Mouse (Mus musculus) midbrain, embryonic 15.5 days (tissue): ENCODE results near the gene Krt81. TPM values are rescaled to one million over a fixed set of nuclear protein-coding genes. Genes with fewer than 3 reads are reported as not detected.

Experiments used
- ATAC-seq: fragments of 200-750 bp; cut with Nextera tagmentation; replicated peaks from 2 replicates; pipeline ENCODE4 v1.8.0; 2017; ENCODE audit warnings: moderate TSS enrichment
- H3K27ac ChIP-seq: fragments of 300-500 bp; sonication (generic); 2 replicates; pipeline ENCODE4 v1.5.1; 2015; ENCODE audit warnings: mild to moderate bottlenecking, inconsistent platforms
- H3K27me3 ChIP-seq: fragments of 300-500 bp; sonication (generic); replicated peaks from 2 replicates; pipeline ENCODE4 v1.6.1; 2015; ENCODE audit warnings: inconsistent platforms
- H3K36me3 ChIP-seq: fragments of 300-500 bp; sonication (generic); replicated peaks from 2 replicates; pipeline ENCODE4 v1.6.1; 2015; ENCODE audit warnings: inconsistent platforms
- H3K4me1 ChIP-seq: fragments of 300-500 bp; sonication (generic); 2 replicates; pipeline ENCODE4 v1.6.1; 2015; ENCODE audit warnings: inconsistent platforms
- H3K4me2 ChIP-seq: fragments of 300-500 bp; sonication (generic); 2 replicates; pipeline ENCODE4 v1.6.1; 2015; ENCODE audit warnings: inconsistent platforms, mild to moderate bottlenecking, moderate library complexity
- H3K4me3 ChIP-seq: fragments of 300-500 bp; sonication (generic); 2 replicates; pipeline ENCODE4 v1.5.1; 2015; ENCODE audit warnings: mild to moderate bottlenecking, inconsistent platforms
- H3K9ac ChIP-seq: fragments of 300-500 bp; sonication (generic); 2 replicates; pipeline ENCODE4 v1.6.1; 2015; ENCODE audit warnings: mild to moderate bottlenecking, inconsistent platforms
- H3K9me3 ChIP-seq: fragments of 300-500 bp; sonication (generic); 2 replicates; pipeline ENCODE4 v1.6.1; 2016; ENCODE audit warnings: inconsistent platforms
- WGBS: fragments of 180-500 bp; shearing (Covaris S2); methylation state at CpG from one replicate; pipeline ENCODE4 v1.1.7; 2015; ENCODE audit warnings: mixed read lengths; 5-methylcytosine and 5-hydroxymethylcytosine counted together
- polyA plus RNA-seq: library from polyadenylated mRNA; unstranded; fragments of >200 nt; fragmentation: Nextera tagmentation; extraction: Ambion mirVana; gene quantifications from 2 replicates; pipeline ENCODE4 v1.2.1, GENCODE M21; 2015

Gene Krt81
- 0.12 TPM in 1 of 2 replicates, not detected in the other for polyA plus RNA-seq

DNA sequence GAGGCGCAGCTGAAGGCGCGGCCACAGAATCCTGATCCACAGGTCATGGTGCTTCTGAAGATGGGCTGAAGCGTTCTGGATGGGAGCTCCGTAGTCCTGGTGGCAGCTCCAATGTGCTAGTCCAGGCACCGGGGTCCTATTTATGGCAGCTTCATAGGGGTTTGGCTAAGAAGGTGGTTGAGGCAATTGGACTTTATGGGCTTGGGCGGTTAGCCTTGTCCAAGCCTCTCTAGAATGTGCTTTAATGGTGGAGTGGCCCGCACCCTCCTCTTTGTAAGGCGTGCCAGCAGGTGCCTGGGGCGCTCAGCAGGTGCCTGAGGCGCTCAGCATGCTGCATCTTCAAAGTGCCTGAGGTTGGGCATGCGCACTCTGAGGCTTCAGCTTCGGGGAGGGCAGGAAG is at the start of gene Krt81:
Gene Krt81 (minus strand): TSS at position 101 of the 400 bp plus-strand sequence.
- no peaks in the 10 kb centered on the region for H3K36me3 ChIP-seq
- no peak within 1 kb of the TSS for H3K9ac ChIP-seq
- H3K4me2 ChIP-seq, result no peak within 1 kb of the TSS
- H3K4me1 ChIP-seq, result no peaks in the 10 kb centered on the region; the same call in 1 of the 2 replicates
- H3K27me3 ChIP-seq, result no peaks in the 10 kb centered on the region
- ATAC-seq, result no peak
- H3K27ac ChIP-seq, result no peak within 1 kb of the TSS
- H3K9me3 ChIP-seq, result no peaks in the 10 kb centered on the region
- H3K4me3 ChIP-seq, result no peak within 1 kb of the TSS
- WGBS, result 89% methylated on average over 13 of the region's 13 CpGs

DNA sequence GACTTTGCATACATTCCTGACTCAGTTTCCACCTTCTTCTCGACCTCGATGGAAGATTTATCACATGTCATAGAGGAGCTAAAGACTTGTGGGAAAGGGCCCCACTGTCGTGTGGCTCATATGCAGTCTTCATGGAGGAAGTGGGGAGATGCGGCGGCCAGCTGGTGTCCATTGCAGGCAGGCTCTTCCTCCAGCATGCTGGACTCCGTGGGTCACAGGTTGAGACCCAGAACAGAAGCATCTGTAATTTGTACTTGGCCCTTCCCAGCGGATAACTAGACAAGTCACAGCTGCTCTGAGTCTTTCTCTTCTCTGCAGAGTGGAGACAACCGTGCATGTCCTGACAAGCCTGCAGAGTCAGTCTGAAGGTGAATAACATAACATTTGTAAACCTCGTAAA is 44.7 kb upstream of the Krt81 start:
- Histone ChIP-seq H3K27ac (no peak overlapping the region), H3K27me3 (no peaks in the 10 kb centered on the region), H3K4me2 (no peak overlapping the region), H3K4me1 (no peaks in the 10 kb centered on the region), H3K36me3 (no peaks in the 10 kb centered on the region), H3K9ac (no peak overlapping the region), H3K4me3 (no peak overlapping the region), H3K9me3 (no peaks in the 10 kb centered on the region)
- 79% methylated on average over 9 of the region's 9 CpGs for WGBS
- no peak for ATAC-seq

DNA sequence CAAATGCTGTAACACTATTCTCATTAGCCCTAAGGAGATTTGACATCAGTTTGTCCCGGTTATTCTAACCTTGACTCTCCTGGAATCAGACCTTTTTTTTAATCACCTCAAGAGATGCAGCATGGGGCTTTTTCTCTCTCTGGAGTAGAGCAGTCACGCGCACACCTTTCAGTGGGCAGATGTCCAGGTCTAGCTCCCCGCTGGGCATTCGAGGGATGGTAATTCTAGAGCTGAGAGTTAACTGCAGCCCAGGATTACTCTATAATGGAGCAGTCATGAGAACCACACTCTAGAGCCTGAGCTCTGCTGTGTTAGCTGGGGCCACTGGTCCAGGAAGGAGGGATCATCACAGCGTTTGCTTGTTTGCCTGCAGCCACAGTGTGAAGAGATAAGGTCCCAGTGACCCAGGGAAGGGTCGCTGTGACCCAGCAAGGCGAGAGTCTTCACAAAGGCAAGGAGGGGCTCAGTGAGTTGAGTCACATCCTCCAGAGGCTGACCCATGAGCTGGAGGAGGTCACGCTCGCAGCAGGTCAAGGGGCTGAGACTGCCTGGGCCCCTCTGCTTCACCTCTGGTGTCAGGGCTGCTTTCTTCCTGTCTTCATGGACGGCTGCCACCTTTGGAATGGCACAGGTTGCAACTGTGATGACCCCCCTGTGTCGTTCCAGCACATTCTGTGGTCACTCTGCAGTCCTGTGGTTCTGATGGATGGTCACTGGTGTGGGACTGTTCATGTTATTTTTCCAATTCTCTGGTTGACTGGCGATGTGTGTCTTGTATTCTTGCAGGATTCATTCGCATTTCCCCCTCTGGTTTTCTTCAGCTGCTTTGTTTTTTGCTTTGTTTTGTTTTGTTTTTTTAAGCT is 43.6 kb upstream of the Krt81 start:
- Histone ChIP-seq H3K27me3 (no peaks in the 10 kb centered on the region), H3K9ac (no peak overlapping the region), H3K4me1 (no peaks in the 10 kb centered on the region), H3K9me3 (no peaks in the 10 kb centered on the region), H3K4me2 (no peak overlapping the region), H3K4me3 (no peak overlapping the region), H3K36me3 (no peaks in the 10 kb centered on the region), H3K27ac (no peak overlapping the region)
- WGBS, result 53% methylated on average over 14 of the region's 14 CpGs
- no peak for ATAC-seq

GRCm38 (mm10) chr15:101497181-101497580 is 33.6 kb upstream of the Krt81 start:
- Histone ChIP-seq H3K27ac (no peak overlapping the region), H3K4me2 (no peak overlapping the region), H3K9ac (no peak overlapping the region), H3K4me1 (no peaks in the 10 kb centered on the region), H3K9me3 (no peaks in the 10 kb centered on the region), H3K27me3 (no peaks in the 10 kb centered on the region), H3K4me3 (no peak overlapping the region), H3K36me3 (no peaks in the 10 kb centered on the region)
- no peak for ATAC-seq
- WGBS, result 76% methylated on average over 2 of the region's 2 CpGs

- H3K27ac ChIP-seq, result no peak overlapping the region
- 84% methylated on average over 8 of the region's 8 CpGs for WGBS
- no peak overlapping the region for H3K9ac ChIP-seq
- ATAC-seq, result no peak
- H3K36me3 ChIP-seq, result no peaks in the 10 kb centered on the region
- no peak overlapping the region for H3K4me2 ChIP-seq
- H3K9me3 ChIP-seq, result no peaks in the 10 kb centered on the region
- H3K27me3 ChIP-seq, result no peaks in the 10 kb centered on the region
- H3K4me1 ChIP-seq, result no peaks in the 10 kb centered on the region
- H3K4me3 ChIP-seq, result no peak overlapping the region
Measured at GRCm38 (mm10) chr15:101495266-101495665, 31.7 kb upstream of the Krt81 start.

DNA sequence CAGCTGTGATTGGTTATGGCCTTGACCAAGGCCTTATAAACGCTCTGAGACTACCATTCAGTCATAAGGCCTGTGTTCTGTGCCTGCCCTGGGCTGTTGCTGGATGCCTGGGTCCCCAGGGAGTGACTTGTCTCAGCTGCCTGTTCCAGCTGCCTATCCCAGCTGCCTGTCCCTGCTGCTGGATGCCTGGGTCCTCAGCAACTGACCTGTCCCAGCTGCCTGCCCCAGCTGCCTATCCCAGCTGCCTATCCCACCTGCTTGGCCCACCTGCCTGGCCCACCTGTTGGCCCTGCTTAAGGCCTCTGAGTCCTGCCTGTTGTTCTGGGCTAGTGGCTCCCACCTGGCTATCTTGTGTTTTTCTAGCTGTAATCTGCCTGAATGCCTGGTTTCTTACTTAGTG is 30.7 kb upstream of the Krt81 start:
- no peak for ATAC-seq
- Histone ChIP-seq H3K9ac (no peak overlapping the region), H3K4me1 (no peaks in the 10 kb centered on the region), H3K9me3 (no peaks in the 10 kb centered on the region), H3K27me3 (no peaks in the 10 kb centered on the region), H3K4me2 (no peak overlapping the region), H3K4me3 (no peak overlapping the region), H3K36me3 (no peaks in the 10 kb centered on the region), H3K27ac (no peak overlapping the region)
- 53% methylated on average over 1 of the region's 1 CpGs for WGBS

DNA sequence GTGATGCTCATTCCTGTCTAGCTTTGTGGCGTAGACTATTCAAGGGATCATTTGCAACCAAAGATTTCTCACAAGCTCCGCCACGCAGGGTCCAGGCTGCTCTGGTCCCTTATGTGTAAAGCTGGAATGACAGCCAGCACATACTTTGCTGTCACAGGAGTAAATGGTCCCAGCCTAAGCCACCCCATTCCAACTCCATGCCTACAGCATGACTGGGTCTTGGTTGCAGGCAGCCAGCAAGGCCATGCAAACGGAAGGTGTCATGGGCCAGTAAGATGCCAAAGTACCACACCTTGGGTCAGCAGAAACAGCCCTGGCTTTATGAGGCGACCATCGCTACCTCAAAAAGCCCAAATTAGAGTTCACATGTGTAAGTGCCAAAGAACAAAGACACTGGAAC is 30.2 kb upstream of the Krt81 start:
- no peaks in the 10 kb centered on the region for H3K36me3 ChIP-seq
- no peak overlapping the region for H3K4me2 ChIP-seq
- no peak overlapping the region for H3K27ac ChIP-seq
- H3K9ac ChIP-seq, result no peak overlapping the region
- 94% methylated on average over 6 of the region's 6 CpGs for WGBS
- H3K4me1 ChIP-seq, result no peaks in the 10 kb centered on the region
- H3K27me3 ChIP-seq, result no peaks in the 10 kb centered on the region
- no peak for ATAC-seq
- no peaks in the 10 kb centered on the region for H3K9me3 ChIP-seq
- H3K4me3 ChIP-seq, result no peak overlapping the region

DNA sequence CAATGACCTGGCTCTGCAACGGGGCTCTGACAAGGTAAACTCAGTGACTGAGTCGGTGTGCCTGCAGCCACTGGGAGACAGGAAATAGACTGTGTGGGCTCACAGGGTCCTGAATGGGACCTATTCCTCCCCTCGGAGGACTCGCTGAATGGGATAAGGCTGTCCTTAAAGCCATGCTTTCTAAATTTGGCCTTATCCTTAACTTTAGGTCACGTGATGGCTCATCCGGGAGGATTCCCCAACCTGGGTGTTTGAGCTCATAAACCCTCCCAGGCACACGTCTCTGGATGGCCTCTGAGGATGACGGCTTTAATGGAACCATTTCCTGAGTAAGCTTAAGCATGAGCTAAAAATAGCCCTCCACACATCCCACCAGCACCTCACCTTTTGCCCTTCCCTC is 29.2 kb upstream of the Krt81 start:
- H3K4me1 ChIP-seq, result no peaks in the 10 kb centered on the region
- H3K4me3 ChIP-seq, result no peak overlapping the region
- H3K36me3 ChIP-seq, result no peaks in the 10 kb centered on the region
- no peaks in the 10 kb centered on the region for H3K27me3 ChIP-seq
- H3K4me2 ChIP-seq, result no peak overlapping the region
- ATAC-seq, result no peak
- 73% methylated on average over 8 of the region's 8 CpGs for WGBS
- no peak overlapping the region for H3K27ac ChIP-seq
- H3K9ac ChIP-seq, result no peak overlapping the region
- no peaks in the 10 kb centered on the region for H3K9me3 ChIP-seq

DNA sequence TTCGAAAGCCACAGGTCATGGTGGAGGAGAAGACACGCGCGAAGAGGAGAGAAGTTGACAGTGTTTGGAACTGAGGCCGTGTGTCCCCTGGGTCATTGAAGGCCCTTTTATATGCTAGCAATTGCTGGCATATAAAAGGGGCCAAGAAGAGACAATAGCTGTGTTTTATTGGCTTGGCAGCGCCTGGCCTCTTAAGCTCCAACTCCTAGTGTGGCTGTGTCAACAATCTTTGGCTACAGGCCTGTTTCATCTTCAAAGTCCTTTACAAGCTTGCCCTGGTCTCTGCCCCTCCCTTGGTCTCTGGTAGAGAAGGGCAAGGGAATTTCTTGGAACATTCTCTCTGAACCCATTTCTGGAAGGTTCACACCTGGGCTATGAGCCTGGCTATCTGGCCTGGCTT is 27.9 kb upstream of the Krt81 start, which contains the start of gene Krt83:
Gene Krt83 (minus strand): TSS at position 82 of the 400 bp plus-strand sequence.
- no peaks in the 10 kb centered on the region for H3K27me3 ChIP-seq
- 63% methylated on average over 6 of the region's 6 CpGs for WGBS
- no peak within 1 kb of the TSS for H3K9ac ChIP-seq
- H3K9me3 ChIP-seq, result no peaks in the 10 kb centered on the region
- no peak for ATAC-seq
- no peaks in the 10 kb centered on the region for H3K4me1 ChIP-seq
- no peak within 1 kb of the TSS for H3K27ac ChIP-seq
- H3K4me2 ChIP-seq, result no peak within 1 kb of the TSS
- H3K36me3 ChIP-seq, result no peaks in the 10 kb centered on the region
- no peak within 1 kb of the TSS for H3K4me3 ChIP-seq

DNA sequence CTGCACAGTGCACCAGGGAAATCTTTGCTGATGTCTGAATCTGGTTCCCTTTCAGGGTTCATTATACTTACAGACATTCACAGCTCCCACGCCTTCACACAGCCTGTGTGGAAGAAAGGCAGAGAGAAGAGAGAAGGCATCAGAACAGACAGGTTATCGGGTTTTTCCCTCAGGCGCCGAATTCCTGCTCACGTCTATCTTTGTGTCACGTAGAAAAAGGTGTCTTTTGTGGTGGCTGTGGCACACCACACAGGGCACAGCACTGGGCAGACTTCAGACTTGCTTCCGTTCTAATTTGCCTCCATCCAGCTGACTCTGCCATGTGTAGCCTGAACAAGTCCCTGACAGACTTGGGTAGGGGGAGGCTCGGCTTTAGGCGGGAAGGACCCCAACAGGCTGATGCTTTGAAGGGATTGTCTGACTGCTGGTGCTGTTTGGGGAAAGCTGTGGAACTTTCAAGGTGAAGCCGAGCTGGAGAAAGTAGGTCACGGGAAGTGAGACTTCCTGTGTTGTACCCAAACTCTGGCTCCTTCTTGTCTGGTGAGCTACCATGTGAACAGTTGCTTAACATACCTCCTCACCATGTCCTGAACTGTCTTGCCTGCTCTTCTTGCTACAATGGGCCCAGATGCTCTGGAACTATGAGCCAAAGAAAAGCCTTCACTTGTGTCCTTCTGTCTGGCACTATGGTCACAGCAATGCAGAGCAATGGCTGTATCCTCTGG is 22.5 kb upstream of the Krt81 start:
- H3K36me3 ChIP-seq, result no peaks in the 10 kb centered on the region
- H3K9ac ChIP-seq, result no peak overlapping the region
- no peaks in the 10 kb centered on the region for H3K4me1 ChIP-seq
- H3K27me3 ChIP-seq, result no peaks in the 10 kb centered on the region
- no peaks in the 10 kb centered on the region for H3K9me3 ChIP-seq
- ATAC-seq, result no peak
- H3K4me3 ChIP-seq, result no peak overlapping the region
- H3K4me2 ChIP-seq, result no peak overlapping the region
- WGBS, result 76% methylated on average over 11 of the region's 11 CpGs
- H3K27ac ChIP-seq, result no peak overlapping the region

- no peak for ATAC-seq
- H3K9ac ChIP-seq, result no peak overlapping the region
- no peaks in the 10 kb centered on the region for H3K9me3 ChIP-seq
- no peaks in the 10 kb centered on the region for H3K27me3 ChIP-seq
- no peak overlapping the region for H3K4me2 ChIP-seq
- H3K4me1 ChIP-seq, result no peaks in the 10 kb centered on the region
- no peaks in the 10 kb centered on the region for H3K36me3 ChIP-seq
- H3K27ac ChIP-seq, result no peak overlapping the region
- no peak overlapping the region for H3K4me3 ChIP-seq
- WGBS, result 87% methylated on average over 1 of the region's 1 CpGs
Measured at GRCm38 (mm10) chr15:101484939-101485338, 21.4 kb upstream of the Krt81 start.

- ATAC-seq, result no peak
- no peaks in the 10 kb centered on the region for H3K27me3 ChIP-seq
- H3K36me3 ChIP-seq, result no peaks in the 10 kb centered on the region
- no peak overlapping the region for H3K9ac ChIP-seq
- H3K27ac ChIP-seq, result no peak overlapping the region
- no peak overlapping the region for H3K4me3 ChIP-seq
- H3K9me3 ChIP-seq, result no peaks in the 10 kb centered on the region
- no peak overlapping the region for H3K4me2 ChIP-seq
- H3K4me1 ChIP-seq, result peaks cover 9% of the 10 kb centered on the region
- WGBS, result 71% methylated on average over 1 of the region's 1 CpGs
Measured at GRCm38 (mm10) chr15:101483646-101484045, 20.1 kb upstream of the Krt81 start.
